8 mouse cellular contexts compared by ENCODE assay signal in the genomic region with DNA sequence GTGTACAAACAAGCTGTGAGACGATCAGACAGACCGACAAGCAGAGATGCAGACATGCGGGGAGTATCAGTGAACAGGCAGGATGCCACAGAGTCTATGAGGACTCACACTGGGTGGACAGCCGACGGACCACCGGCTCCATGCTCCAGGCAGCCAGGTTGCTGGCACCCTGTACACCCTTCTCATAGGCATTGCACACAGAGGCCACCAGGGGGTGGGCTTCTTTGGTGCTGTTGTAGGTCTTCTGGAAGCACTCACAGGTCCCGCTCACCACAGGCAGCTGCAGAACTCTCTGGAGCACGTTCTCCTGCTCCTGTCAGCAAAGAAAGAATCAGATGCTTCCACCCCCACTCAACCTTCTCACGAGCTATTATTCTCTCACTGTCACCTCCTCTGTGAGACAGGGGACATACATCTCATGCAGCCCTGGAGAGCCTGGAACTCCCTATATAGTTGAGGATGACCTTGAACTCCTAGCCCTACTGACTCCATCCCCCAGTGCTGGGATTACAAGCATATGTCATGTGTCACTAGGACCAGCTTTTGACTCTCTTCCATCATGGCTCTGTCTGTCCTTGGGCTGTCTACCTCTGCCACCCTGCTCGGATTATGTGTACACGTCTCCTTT. TPM values are rescaled to one million over a fixed set of nuclear protein-coding genes. Genes with fewer than 3 reads are reported as not detected.
DNase-seq lines count a peak whose midpoint lies in the region; ATAC-seq and TF ChIP-seq lines count a peak whose summit lies in the region.
"Had no signal": no experiment of that assay in that cellular context is flagged by ENCODE, and none has a peak within 500 bp of the region (broad histone marks: within the 10 kb centered on the region; RNA-seq: fewer than 3 reads in every experiment).

No protein-coding gene starts in this region.

- peak; percentile 48 for DNase-seq in kidney, postnatal 10 days
- DNase-seq in MEL (ENCODE audit: low read depth, low spot score), result peak; percentile 65
- DNase-seq in T-cell, adult 2 months (ENCODE audit: low spot score), result no peak

- no peak overlapping the region for H3K4me3 ChIP-seq in kidney, embryonic 14.5 days (ENCODE audit: low read length)
- H3K4me3 ChIP-seq in C2C12 (ENCODE audit: insufficient read depth, poor library complexity, severe bottlenecking), result no peak overlapping the region
- H3K4me3 ChIP-seq in MEL (ENCODE audit: control insufficient read depth in 1 of 2, insufficient read depth in 1 of 2, low read depth in 2 of 2, low read length in 2 of 2), result no peak overlapping the region
- H3K4me3 ChIP-seq in intestine, postnatal 0 days (ENCODE audit: low read depth, low read length), result no peak overlapping the region
- H3K4me3 ChIP-seq: embryonic facial prominence, embryonic 13.5 days had no signal

- TF ChIP-seq RAD21 in MEL (IDR thresholded peaks at IDR 0.05; ENCODE audit: low read depth, low read length), result no peak; the same call in none of the 2 replicates

- H3K9me3 ChIP-seq in kidney, embryonic 14.5 days (ENCODE audit: control insufficient read depth, low read length), result no peaks in the 10 kb centered on the region
- H3K9me3 ChIP-seq in MEL (replicated peaks; ENCODE audit: insufficient read depth, low read length), result no peaks in the 10 kb centered on the region
- no peaks in the 10 kb centered on the region for H3K9me3 ChIP-seq in intestine, postnatal 0 days (ENCODE audit: control insufficient read depth)
- H3K9me3 ChIP-seq: embryonic facial prominence, embryonic 13.5 days had no signal

- H3K79me3 ChIP-seq in C2C12 (ENCODE audit: low read depth), result no peaks in the 10 kb centered on the region

- TF ChIP-seq POLR2A in MEL (IDR thresholded peaks at IDR 0.05; ENCODE audit: control insufficient read depth in 1 of 2, insufficient read depth in 1 of 2, low read depth in 1 of 2, low read length in 2 of 2, poor library complexity in 1 of 2), result no peak

- H3K79me2 ChIP-seq in C2C12 (ENCODE audit: control insufficient read depth, insufficient read depth) (no peaks in the 10 kb centered on the region), MEL (ENCODE audit: control insufficient read depth, insufficient read depth, low read length, poor library complexity) (no peaks in the 10 kb centered on the region)

- H3K4me1 ChIP-seq in kidney, embryonic 14.5 days (ENCODE audit: control insufficient read depth, insufficient read depth, low read length), result no peaks in the 10 kb centered on the region
- peaks cover 0 to 12% of the 10 kb centered on the region in 2 experiments; a peak in 2 of 4 replicates for H3K4me1 ChIP-seq in MEL (ENCODE audit: control insufficient read depth in 1 of 2, insufficient read depth in 2 of 2, low read length in 2 of 2)
- H3K4me1 ChIP-seq in intestine, postnatal 0 days (replicated peaks; ENCODE audit: control insufficient read depth, insufficient read depth, low read length), result 0 out of 2 replicates have a peak, but pooled peaks cover under 1% of the 10 kb centered on the region
- H3K4me1 ChIP-seq: embryonic facial prominence, embryonic 13.5 days had no signal

- no peak for TF ChIP-seq EP300 in MEL (IDR thresholded peaks at IDR 0.05; ENCODE audit: low read depth in 1 of 2, low read length in 2 of 2)

- TF ChIP-seq CTCF in C2C12 (IDR thresholded peaks at IDR 0.05; ENCODE audit: control insufficient read depth, insufficient read depth, insufficient read length), result peak; percentile 21
- peak in 2 of 3 experiments; percentile 55 to 64; a peak in 5 of 6 replicates for TF ChIP-seq CTCF in MEL (IDR thresholded peaks at IDR 0.05 in 2 of 3, conservative IDR thresholded peaks at IDR 0.05 in 1 of 3; ENCODE audit: control insufficient read depth in 1 of 3, insufficient read depth in 1 of 3, low read depth in 2 of 3, low read length in 3 of 3, poor library complexity in 1 of 3, severe bottlenecking in 1 of 3)
- TF ChIP-seq CTCF in intestine, postnatal 0 days (IDR thresholded peaks at IDR 0.05; ENCODE audit: low read depth), result peak; percentile 59

- no peak overlapping the region for H3ac ChIP-seq in C2C12 (ENCODE audit: control insufficient read depth, insufficient read length, low read depth)

- H3K36me3 ChIP-seq in kidney, embryonic 14.5 days (ENCODE audit: control insufficient read depth, insufficient read depth, low read length), result no peaks in the 10 kb centered on the region
- H3K36me3 ChIP-seq in C2C12 (ENCODE audit: control insufficient read depth, insufficient read depth), result no peaks in the 10 kb centered on the region
- no peaks in the 10 kb centered on the region for H3K36me3 ChIP-seq in MEL (ENCODE audit: control insufficient read depth in 1 of 2, insufficient read depth in 2 of 2, low read length in 2 of 2)
- H3K36me3 ChIP-seq in intestine, postnatal 0 days (ENCODE audit: control insufficient read depth, insufficient read depth), result no peaks in the 10 kb centered on the region

- no peak overlapping the region for H3K9ac ChIP-seq in kidney, embryonic 14.5 days (ENCODE audit: low read depth, low read length)
- no peak overlapping the region for H3K9ac ChIP-seq in MEL (ENCODE audit: control insufficient read depth, low read depth, low read length, poor library complexity, severe bottlenecking)
- no peak overlapping the region for H3K9ac ChIP-seq in intestine, postnatal 0 days (ENCODE audit: low read depth, low read length)
- H3K9ac ChIP-seq: embryonic facial prominence, embryonic 13.5 days had no signal

- H3K27me3 ChIP-seq in kidney, embryonic 14.5 days (ENCODE audit: control insufficient read depth, insufficient read depth, low read length), result no peaks in the 10 kb centered on the region
- H3K27me3 ChIP-seq in C2C12 (ENCODE audit: control insufficient read depth, insufficient read depth, insufficient read length), result peaks cover 14% of the 10 kb centered on the region
- no peaks in the 10 kb centered on the region for H3K27me3 ChIP-seq in MEL (ENCODE audit: control insufficient read depth in 1 of 2, insufficient read depth in 2 of 2, low read length in 2 of 2)
- H3K27me3 ChIP-seq in intestine, postnatal 0 days (replicated peaks; ENCODE audit: control insufficient read depth, insufficient read depth, low read length), result 0 out of 2 replicates have a peak, but pooled peaks cover 6% of the 10 kb centered on the region

- 69% methylated on average over 11 of the region's 11 CpGs for WGBS in kidney, embryonic 14.5 days
- 64% methylated on average over 11 of the region's 11 CpGs for WGBS in intestine, postnatal 0 days

- no peak for ATAC-seq in kidney, embryonic 14.5 days (ENCODE audit: low FRiP score, low TSS enrichment)
- ATAC-seq in intestine, postnatal 0 days, result no peak
- no peak for ATAC-seq in granulocyte monocyte progenitor cell, adult 5-6 weeks (replicated peaks; ENCODE audit: poor library complexity, severe bottlenecking)

- no peak overlapping the region for H3K4me2 ChIP-seq in kidney, embryonic 14.5 days (replicated peaks; ENCODE audit: low read depth, low read length)
- H3K4me2 ChIP-seq in intestine, postnatal 0 days (replicated peaks; ENCODE audit: low read depth), result no peak overlapping the region
- H3K4me2 ChIP-seq: embryonic facial prominence, embryonic 13.5 days had no signal

- H3K27ac ChIP-seq in kidney, embryonic 14.5 days (ENCODE audit: low read depth, low read length), result no peak overlapping the region
- H3K27ac ChIP-seq in MEL (ENCODE audit: control insufficient read depth, low read depth, low read length), result no peak overlapping the region
- no peak overlapping the region for H3K27ac ChIP-seq in intestine, postnatal 0 days (ENCODE audit: low read depth, low read length)
- H3K27ac ChIP-seq: embryonic facial prominence, embryonic 13.5 days had no signal

RNA-seq across cellular contexts. Expression of a gene that starts 2.8 kb away (rescaled TPM):
- polyA plus RNA-seq in kidney, embryonic 14.5 days (2014; fragmentation: Nextera tagmentation; extraction: Ambion mirVana), result 0.07 TPM in 1 of 2 replicates, not detected in the other
- polyA plus RNA-seq in C2C12 (2012; fragmentation: generic; extraction: Trizol) (not detected), MEL (2012; ENCODE audit: insufficient read depth in 1 of 2, insufficient read length in 2 of 2, low read depth in 1 of 2, low replicate concordance in 2 of 2, missing spikeins in 1 of 2) (under 1 TPM in 1 of 2 experiments, not detected in 1; 0.08 TPM)
- total RNA-seq in MEL (2012; rRNA removed), result 0.10 and 0.19 TPM in 2 replicates
- polyA plus RNA-seq in intestine, postnatal 0 days (2015; fragmentation: Nextera tagmentation; extraction: Ambion mirVana), result not detected in 2 replicates
- not detected in 2 replicates for total RNA-seq in granulocyte monocyte progenitor cell, adult 5-6 weeks (2014; fragmentation: Nextera tagmentation)
- total RNA-seq in granulocyte monocyte progenitor cell, adult 5-6 weeks (2017), result not detected in 2 replicates
- polyA plus RNA-seq: embryonic facial prominence, embryonic 13.5 days had no signal

RNA-seq across cellular contexts. Expression of a gene that starts 13.1 kb away (rescaled TPM):
- polyA plus RNA-seq in kidney, embryonic 14.5 days (2014; fragmentation: Nextera tagmentation; extraction: Ambion mirVana), result 7.4 and 8.0 TPM in 2 replicates
- polyA plus RNA-seq in C2C12 (2012; fragmentation: generic; extraction: Trizol), result 2.2 TPM
- total RNA-seq in MEL (2012; rRNA removed), result 3.4 and 3.9 TPM in 2 replicates
- polyA plus RNA-seq in MEL (2012; ENCODE audit: insufficient read depth in 1 of 2, insufficient read length in 2 of 2, low read depth in 1 of 2, low replicate concordance in 2 of 2, missing spikeins in 1 of 2), result 1 to 10 TPM in 1 of 2 experiments, not detected in 1; 8.7 TPM
- polyA plus RNA-seq in intestine, postnatal 0 days (2015; fragmentation: Nextera tagmentation; extraction: Ambion mirVana), result 22.6 and 23.3 TPM in 2 replicates
- 0.41 and 4.4 TPM in 2 replicates for total RNA-seq in granulocyte monocyte progenitor cell, adult 5-6 weeks (2014; fragmentation: Nextera tagmentation)
- 1.4 TPM in 2 replicates for total RNA-seq in granulocyte monocyte progenitor cell, adult 5-6 weeks (2017)

RNA-seq across cellular contexts. Expression of a gene that starts 13.1 kb away (rescaled TPM):
- 0.32 and 0.36 TPM in 2 replicates for polyA plus RNA-seq in kidney, embryonic 14.5 days (2014; fragmentation: Nextera tagmentation; extraction: Ambion mirVana)
- polyA plus RNA-seq in C2C12 (2012; fragmentation: generic; extraction: Trizol), result 0.04 TPM
- 0.16 and 0.23 TPM in 2 replicates for total RNA-seq in MEL (2012; rRNA removed)
- under 1 TPM in 1 of 2 experiments, not detected in 1; 0.40 TPM for polyA plus RNA-seq in MEL (2012; ENCODE audit: insufficient read depth in 1 of 2, insufficient read length in 2 of 2, low read depth in 1 of 2, low replicate concordance in 2 of 2, missing spikeins in 1 of 2)
- 0.05 TPM in 1 of 2 replicates, not detected in the other for polyA plus RNA-seq in intestine, postnatal 0 days (2015; fragmentation: Nextera tagmentation; extraction: Ambion mirVana)
- not detected in 2 replicates for total RNA-seq in granulocyte monocyte progenitor cell, adult 5-6 weeks (2014; fragmentation: Nextera tagmentation)
- total RNA-seq in granulocyte monocyte progenitor cell, adult 5-6 weeks (2017), result not detected in 2 replicates

RNA-seq across cellular contexts. Expression of a gene that starts 14.3 kb away (rescaled TPM):
- 3.7 and 5.9 TPM in 2 replicates for polyA plus RNA-seq in kidney, embryonic 14.5 days (2014; fragmentation: Nextera tagmentation; extraction: Ambion mirVana)
- polyA plus RNA-seq in C2C12 (2012; fragmentation: generic; extraction: Trizol) (5.5 TPM), MEL (2012; ENCODE audit: insufficient read depth in 1 of 2, insufficient read length in 2 of 2, low read depth in 1 of 2, low replicate concordance in 2 of 2, missing spikeins in 1 of 2) (10 to 100 TPM in 1 of 2 experiments, not detected in 1; 15.6 TPM)
- total RNA-seq in MEL (2012; rRNA removed), result 12.1 and 13.1 TPM in 2 replicates
- polyA plus RNA-seq in intestine, postnatal 0 days (2015; fragmentation: Nextera tagmentation; extraction: Ambion mirVana), result 0.69 and 0.82 TPM in 2 replicates
- total RNA-seq in granulocyte monocyte progenitor cell, adult 5-6 weeks (2014; fragmentation: Nextera tagmentation), result 0.64 TPM in 1 of 2 replicates, not detected in the other
- total RNA-seq in granulocyte monocyte progenitor cell, adult 5-6 weeks (2017), result 1.3 and 3.6 TPM in 2 replicates
